Mouse (Mus musculus): ENCODE measurements at regions not wholly inside any gene's neighbourhood (a gene's known extent, or its start where the extent isn't known, plus 50 kb on each side); places are given as distances from the start of the nearest gene placed in this dataset.
A peak's percentile ranks its signal among the peaks of the same experiment; 100 is the strongest.

GRCm38 (mm10) chr13:47298010-47298409 is 175.6 kb downstream of the Rnf144b start:
- DNase-seq (ENCODE audit: low spot score): no peak

- no peak for DNase-seq (ENCODE audit: low spot score)
Observed at GRCm38 (mm10) chr13:47300486-47300885, 178.0 kb downstream of the Rnf144b start.

GRCm38 (mm10) chr13:47301070-47301469 is 178.6 kb downstream of the Rnf144b start:
- DNase-seq (ENCODE audit: low spot score): peak; percentile 74

GRCm38 (mm10) chr13:47309492-47309891 is 187.0 kb downstream of the Rnf144b start:
- no peak for DNase-seq (ENCODE audit: low spot score)

GRCm38 (mm10) chr13:47310751-47311202 is 188.3 kb downstream of the Rnf144b start:
- peak; percentile 48 for DNase-seq (ENCODE audit: low spot score)

- no peak for DNase-seq (ENCODE audit: low spot score)
Observed at GRCm38 (mm10) chr13:47319549-47319948, 197.1 kb downstream of the Rnf144b start.

- no peak for DNase-seq (ENCODE audit: low spot score)
Observed at GRCm38 (mm10) chr13:47321876-47322275, 199.4 kb downstream of the Rnf144b start.

GRCm38 (mm10) chr13:47335996-47336684 is 213.7 kb downstream of the Rnf144b start:
- peak; percentile 39 for DNase-seq (ENCODE audit: low spot score)

- no peak for DNase-seq (ENCODE audit: low spot score)
Observed at GRCm38 (mm10) chr13:47336865-47337441, 214.5 kb downstream of the Rnf144b start.

GRCm38 (mm10) chr13:47339411-47339810 is 217.0 kb downstream of the Rnf144b start:
- no peak for DNase-seq (ENCODE audit: low spot score)

- no peak for DNase-seq (ENCODE audit: low spot score)
Observed at GRCm38 (mm10) chr13:47342361-47342760, 219.9 kb downstream of the Rnf144b start.

- peak; percentile 34 for DNase-seq (ENCODE audit: low spot score)
Observed at GRCm38 (mm10) chr13:47345576-47345975, 223.1 kb downstream of the Rnf144b start.

GRCm38 (mm10) chr13:47347835-47348234 is 225.4 kb downstream of the Rnf144b start:
- DNase-seq (ENCODE audit: low spot score): peak; percentile 24

- DNase-seq (ENCODE audit: low spot score): peak; percentile 89
Observed at GRCm38 (mm10) chr13:47348517-47349145, 226.2 kb downstream of the Rnf144b start.

GRCm38 (mm10) chr13:47354446-47354845 is 232.0 kb downstream of the Rnf144b start:
- DNase-seq (ENCODE audit: low spot score): no peak

- DNase-seq (ENCODE audit: low spot score): no peak
Observed at GRCm38 (mm10) chr13:47355169-47355568, 232.7 kb downstream of the Rnf144b start.

GRCm38 (mm10) chr13:47358986-47359385 is 236.5 kb downstream of the Rnf144b start:
- DNase-seq (ENCODE audit: low spot score): no peak

- peak; percentile 34 for DNase-seq (ENCODE audit: low spot score)
Observed at GRCm38 (mm10) chr13:47365776-47366175, 243.3 kb downstream of the Rnf144b start.

- DNase-seq (ENCODE audit: low spot score): peak; percentile 47
Observed at GRCm38 (mm10) chr13:47368041-47368823, 245.8 kb downstream of the Rnf144b start.

- DNase-seq (ENCODE audit: low spot score): no peak
Observed at GRCm38 (mm10) chr13:47374583-47374982, 252.1 kb downstream of the Rnf144b start.

GRCm38 (mm10) chr13:47391023-47391422 is 268.6 kb downstream of the Rnf144b start:
- no peak for DNase-seq (ENCODE audit: low spot score)

GRCm38 (mm10) chr13:47397726-47398350 is 275.4 kb downstream of the Rnf144b start:
- DNase-seq (ENCODE audit: low spot score): peak; percentile 9

Data from embryo, embryonic 10.5 days (tissue).